Comparison of ENCODE assay signal across 14 mouse cellular contexts in the genomic region with DNA sequence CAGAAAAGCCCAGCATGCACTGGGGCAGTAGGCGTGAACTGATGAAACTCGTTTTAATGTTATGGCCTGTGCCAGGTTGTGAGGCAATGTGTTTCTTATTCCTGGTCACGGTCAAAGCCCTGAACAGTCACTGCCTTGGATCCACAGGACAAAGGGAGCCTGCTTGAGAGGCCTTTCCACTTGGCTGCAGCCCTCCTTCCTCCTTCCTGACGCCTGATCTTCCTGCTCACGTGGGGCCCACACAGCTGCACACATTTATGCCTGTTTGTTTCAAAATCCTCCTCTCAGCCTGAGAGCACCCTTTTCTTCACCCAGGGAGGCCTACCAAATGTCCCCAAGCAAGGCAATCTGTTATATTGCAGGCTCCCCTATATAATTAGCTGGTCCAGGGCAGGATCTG. TPM values are rescaled to one million over a fixed set of nuclear protein-coding genes. Genes with fewer than 3 reads are reported as not detected.
DNase-seq lines count a peak whose midpoint lies in the region; ATAC-seq and TF ChIP-seq lines count a peak whose summit lies in the region.
"Had no signal": no experiment of that assay in that cellular context is flagged by ENCODE, and none has a peak within 500 bp of the region (broad histone marks: within the 10 kb centered on the region; RNA-seq: fewer than 3 reads in every experiment).

No protein-coding gene starts in this region.

- H3K27me3 ChIP-seq in embryonic facial prominence, embryonic 14.5 days (replicated peaks; ENCODE audit: control insufficient read depth, insufficient read depth, low read length), result no peaks in the 10 kb centered on the region
- H3K27me3 ChIP-seq in kidney, embryonic 15.5 days, result no peaks in the 10 kb centered on the region

- no peak for ATAC-seq in embryonic facial prominence, embryonic 14.5 days (ENCODE audit: low read depth)
- ATAC-seq in kidney, embryonic 15.5 days (replicated peaks; ENCODE audit: low FRiP score), result peak; percentile 58
- 0 out of 2 replicates have a peak, but pooled peaks have one; percentile 13 for ATAC-seq in monocyte, adult 5-6 weeks (replicated peaks; ENCODE audit: insufficient number of reproducible peaks, low FRiP score, low TSS enrichment, poor library complexity, severe bottlenecking)
- ATAC-seq in megakaryocyte-erythroid progenitor cell, adult 5-6 weeks (replicated peaks; ENCODE audit: low FRiP score, low TSS enrichment, poor library complexity, severe bottlenecking), result no peak

- H3K27ac ChIP-seq in layer of hippocampus, adult 2 months, result peak overlapping the region; percentile 59; the same call in 1 of the 2 replicates
- peak overlapping the region; percentile 58 for H3K27ac ChIP-seq in embryonic facial prominence, embryonic 14.5 days (replicated peaks; ENCODE audit: low read depth, low read length)
- peak overlapping the region; percentile 61 for H3K27ac ChIP-seq in kidney, embryonic 15.5 days
- H3K27ac ChIP-seq: hindbrain, embryonic 12.5 days; neural tube, embryonic 12.5 days had no signal

- DNase-seq in layer of hippocampus, adult 2 months (ENCODE audit: low spot score in 2 of 2), result peak in 1 of 2 experiments; percentile 13
- no peak for DNase-seq in layer of hippocampus, postnatal 14 days (ENCODE audit: low spot score in 2 of 2)
- no peak for DNase-seq in embryonic facial prominence, embryonic 14.5 days (ENCODE audit: low spot score)
- no peak for DNase-seq in liver
- DNase-seq in gastrocnemius, postnatal 14 days, result no peak
- DNase-seq: adrenal gland, adult 8-10 months; cerebellum, postnatal 14 days; layer of hippocampus, postnatal 36 days; lung, embryonic 14.5 days had no signal

- intact Hi-C loops in gastrocnemius, postnatal 14 days (cut with DNase I; ENCODE audit: low total_unique reads), result no loop called here

- no peaks in the 10 kb centered on the region for H3K9me3 ChIP-seq in embryonic facial prominence, embryonic 14.5 days (ENCODE audit: control insufficient read depth, low read length)
- no peaks in the 10 kb centered on the region for H3K9me3 ChIP-seq in kidney, embryonic 15.5 days (replicated peaks)
- H3K9me3 ChIP-seq: hindbrain, embryonic 12.5 days; neural tube, embryonic 12.5 days had no signal

- no peak overlapping the region for H3K4me2 ChIP-seq in embryonic facial prominence, embryonic 14.5 days (ENCODE audit: low read depth, low read length)
- H3K4me2 ChIP-seq in kidney, embryonic 15.5 days, result no peak overlapping the region
- H3K4me2 ChIP-seq: hindbrain, embryonic 12.5 days; lung, embryonic 14.5 days; neural tube, embryonic 12.5 days had no signal

- no peaks in the 10 kb centered on the region for H3K36me3 ChIP-seq in embryonic facial prominence, embryonic 14.5 days (ENCODE audit: control insufficient read depth, insufficient read depth, low read length)
- no peaks in the 10 kb centered on the region for H3K36me3 ChIP-seq in kidney, embryonic 15.5 days
- H3K36me3 ChIP-seq: hindbrain, embryonic 12.5 days; neural tube, embryonic 12.5 days had no signal

- no peak overlapping the region for H3K9ac ChIP-seq in embryonic facial prominence, embryonic 14.5 days (ENCODE audit: low read depth, low read length)
- H3K9ac ChIP-seq in kidney, embryonic 15.5 days, result no peak overlapping the region
- H3K9ac ChIP-seq: hindbrain, embryonic 12.5 days; lung, embryonic 14.5 days; neural tube, embryonic 12.5 days had no signal

- 38% methylated on average over 5 of the region's 5 CpGs for WGBS in embryonic facial prominence, embryonic 14.5 days
- 34% methylated on average over 5 of the region's 5 CpGs for WGBS in kidney, embryonic 15.5 days

- H3K4me3 ChIP-seq in layer of hippocampus, adult 2 months, result no peak overlapping the region
- H3K4me3 ChIP-seq in embryonic facial prominence, embryonic 14.5 days (ENCODE audit: low read depth, low read length), result no peak overlapping the region
- no peak overlapping the region for H3K4me3 ChIP-seq in kidney, embryonic 15.5 days (replicated peaks)
- H3K4me3 ChIP-seq: hindbrain, embryonic 12.5 days; neural tube, embryonic 12.5 days had no signal

- peaks cover 23% of the 10 kb centered on the region for H3K4me1 ChIP-seq in embryonic facial prominence, embryonic 14.5 days (ENCODE audit: control insufficient read depth, insufficient read depth, low read length)
- H3K4me1 ChIP-seq in kidney, embryonic 15.5 days, result peaks cover 55% of the 10 kb centered on the region

- no peak for TF ChIP-seq CTCF in layer of hippocampus, adult 2 months (conservative IDR thresholded peaks at IDR 0.05)

RNA-seq across cellular contexts. Expression of a gene that starts 25.6 kb away (rescaled TPM):
- total RNA-seq in layer of hippocampus, adult 2 months (2021), result 100 to 1,000 TPM; 119 to 136 TPM
- total RNA-seq in layer of hippocampus, postnatal 14 days (2021), result 100 to 1,000 TPM; 106 to 116 TPM
- 234 and 271 TPM in 2 replicates for polyA plus RNA-seq in embryonic facial prominence, embryonic 14.5 days (2014; fragmentation: Nextera tagmentation; extraction: Ambion mirVana)
- 240 and 253 TPM in 2 replicates for polyA plus RNA-seq in kidney, embryonic 15.5 days (2015; fragmentation: Nextera tagmentation; extraction: Ambion mirVana)
- 27.0 to 38.4 TPM (median 33.9 TPM) in 3 replicates for total RNA-seq in monocyte, adult 5-6 weeks (2017)
- 100 to 1,000 TPM; 221 to 245 TPM for total RNA-seq in gastrocnemius, postnatal 14 days (2021)
- total RNA-seq in megakaryocyte-erythroid progenitor cell, adult 5-6 weeks (2014; fragmentation: Nextera tagmentation), result 335 and 427 TPM in 2 replicates
- 80.6 and 101 TPM in 2 replicates for total RNA-seq in megakaryocyte-erythroid progenitor cell, adult 5-6 weeks (2017)

RNA-seq across cellular contexts. Expression of a gene that starts 53.3 kb away (rescaled TPM):
- total RNA-seq in layer of hippocampus, adult 2 months (2021), result 10 to 100 TPM; 11.1 to 11.7 TPM
- 10 to 100 TPM; 10.5 to 11.6 TPM for total RNA-seq in layer of hippocampus, postnatal 14 days (2021)
- 4.5 and 5.3 TPM in 2 replicates for polyA plus RNA-seq in embryonic facial prominence, embryonic 14.5 days (2014; fragmentation: Nextera tagmentation; extraction: Ambion mirVana)
- polyA plus RNA-seq in kidney, embryonic 15.5 days (2015; fragmentation: Nextera tagmentation; extraction: Ambion mirVana), result 4.6 and 5.6 TPM in 2 replicates
- 4.6 to 5.4 TPM (median 5.1 TPM) in 3 replicates for total RNA-seq in monocyte, adult 5-6 weeks (2017)
- total RNA-seq in gastrocnemius, postnatal 14 days (2021), result 1 to 10 TPM; 1.2 to 1.6 TPM
- 8.0 and 9.6 TPM in 2 replicates for total RNA-seq in megakaryocyte-erythroid progenitor cell, adult 5-6 weeks (2014; fragmentation: Nextera tagmentation)
- total RNA-seq in megakaryocyte-erythroid progenitor cell, adult 5-6 weeks (2017), result 5.4 and 9.3 TPM in 2 replicates

Comparison
In these comparisons a context has a peak if more than half of its experiments do, and no peak if none do; other contexts are left out.
1. ATAC-seq: peak in kidney, embryonic 15.5 days (single experiment) and monocyte, adult 5-6 weeks (single experiment); none in embryonic facial prominence, embryonic 14.5 days (single experiment) and megakaryocyte-erythroid progenitor cell, adult 5-6 weeks (single experiment).
2. Peak in every context shown above with its lines, with median percentiles within 50 percentile points of each other: H3K27ac ChIP-seq.